Mouse (Mus musculus) spleen, adult 18-20 months (tissue): ENCODE data around the gene Vcpkmt.

Source experiments
- DNase-seq, 2 experiments: peaks; one replicate each; pipeline ENCODE4 v3.0.0; 2022; ENCODE audit warnings: mixed read lengths in 2 of 2

Gene Vcpkmt

GRCm38 (mm10) chr12:69537675-69538361 lies 45.0 kb downstream of the Vcpkmt start:
- DNase-seq: peak in 1 of 2 experiments; percentile 27

- DNase-seq: no peak
Measured at GRCm38 (mm10) chr12:69537243-69537674, 45.6 kb downstream of the Vcpkmt start.

- no peak for DNase-seq
Measured at GRCm38 (mm10) chr12:69536616-69537242, 46.1 kb downstream of the Vcpkmt start.

DNA sequence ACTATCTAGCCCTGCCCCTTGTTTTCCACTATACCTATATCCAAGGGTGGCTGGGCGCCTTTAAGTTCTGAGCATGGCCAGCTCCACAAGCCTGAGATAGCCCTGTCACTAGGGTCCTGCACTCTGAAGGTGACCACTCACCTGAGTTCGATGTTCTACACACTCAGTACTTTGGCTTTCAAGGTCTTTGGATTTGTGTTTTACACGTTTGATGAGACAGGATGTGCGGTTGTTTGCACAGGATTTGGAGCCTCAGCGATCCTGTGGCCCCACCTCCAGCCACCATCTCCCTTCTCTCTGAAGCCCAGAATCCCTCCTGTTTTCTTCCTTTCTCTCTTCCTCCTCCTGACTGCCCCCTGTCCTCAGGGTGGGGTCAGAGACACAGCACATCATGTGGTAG lies 49.6 kb downstream of the Vcpkmt start:
- DNase-seq: no peak

GRCm38 (mm10) chr12:69532530-69532929 lies 50.3 kb downstream of the Vcpkmt start:
- DNase-seq: no peak

- no peak for DNase-seq
Measured at GRCm38 (mm10) chr12:69532091-69532490, 50.7 kb downstream of the Vcpkmt start.

- DNase-seq: no peak
Measured at GRCm38 (mm10) chr12:69529694-69530403, 53.0 kb downstream of the Vcpkmt start.

GRCm38 (mm10) chr12:69528275-69529032 lies 54.4 kb downstream of the Vcpkmt start:
- DNase-seq: no peak
